Mouse (Mus musculus): ENCODE data around the gene Adprm. TPM values are rescaled to one million over a fixed set of nuclear protein-coding genes. Genes with fewer than 3 reads are reported as not detected.

Adprm gene
- total RNA-seq, 1 experiment from 2014 or later = 36.1 TPM

- ATAC-seq (ENCODE audit: extremely low read depth, insufficient number of reproducible peaks, low FRiP score, poor library complexity, severe bottlenecking) = no peak
These were observed 53.7 kb downstream of the Adprm start for GRCm38 (mm10) chr11:66998467-66999403.

GRCm38 (mm10) chr11:66996446-66996845 lies 55.9 kb downstream of the Adprm start:
- no peak for ATAC-seq (ENCODE audit: extremely low read depth, insufficient number of reproducible peaks, low FRiP score, poor library complexity, severe bottlenecking)

GRCm38 (mm10) chr11:66993674-66994073 lies 58.7 kb downstream of the Adprm start:
- ATAC-seq (ENCODE audit: extremely low read depth, insufficient number of reproducible peaks, low FRiP score, poor library complexity, severe bottlenecking) = no peak

DNA sequence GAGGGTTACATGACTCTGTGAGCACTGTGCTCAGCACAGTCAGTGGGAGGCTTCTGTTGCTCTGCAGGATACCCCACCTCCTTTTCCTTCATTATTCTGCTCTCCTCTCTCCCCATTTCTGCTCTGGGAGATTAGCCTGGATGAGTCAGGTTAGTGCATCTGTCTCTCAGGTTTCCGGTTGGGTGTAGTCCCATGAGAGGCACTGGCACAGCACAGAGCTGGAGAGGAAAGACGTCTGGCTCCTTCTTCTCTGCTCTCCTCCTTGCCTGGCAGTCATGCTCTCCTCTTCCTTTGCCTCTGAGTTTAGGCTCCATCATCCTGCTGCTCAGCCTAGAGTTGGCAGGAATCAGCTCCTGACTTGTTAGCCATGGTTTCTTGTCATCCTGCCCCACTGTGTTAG lies 60.2 kb downstream of the Adprm start:
- ATAC-seq (ENCODE audit: extremely low read depth, insufficient number of reproducible peaks, low FRiP score, poor library complexity, severe bottlenecking) = no peak

Other genes with a start within 250 kb of the Adprm start
- gene Pirt, start 140.6 kb downstream of the Adprm start, total RNA-seq (2017) = not detected in 2 replicates
- gene Tmem238l, start 96.0 kb downstream of the Adprm start, total RNA-seq (2017) = not detected in 2 replicates
- 1.1 and 2.8 TPM in 2 replicates for gene Tmem220, start 27.4 kb downstream of the Adprm start, total RNA-seq (2017)
- 9.9 and 14.5 TPM in 2 replicates for gene Sco1, start 76 bp upstream of the Adprm start, total RNA-seq (2017)
- not detected in 2 replicates for gene Myh3, start 25.7 kb upstream of the Adprm start, total RNA-seq (2017)
- gene Myh2, start 118.4 kb upstream of the Adprm start, total RNA-seq (2017) = not detected in 2 replicates
- gene Myh1, start 147.5 kb upstream of the Adprm start, total RNA-seq (2017) = not detected in 2 replicates
- gene Myh4, start 185.4 kb upstream of the Adprm start, total RNA-seq (2017) = not detected in 2 replicates
- not detected in 2 replicates for gene Myh8, start 224.5 kb upstream of the Adprm start, total RNA-seq (2017)